Mouse (Mus musculus) midbrain, embryonic 15.5 days (tissue): Measurements from ENCODE around the gene Inpp5e. TPM values are rescaled to one million over a fixed set of nuclear protein-coding genes. Genes with fewer than 3 reads are reported as not detected.
A peak's percentile ranks its signal among the peaks of the same experiment; 100 is the strongest.

Source experiments
- ATAC-seq: fragments of 200-750 bp; cut with Nextera tagmentation; replicated peaks from 2 replicates; pipeline ENCODE4 v1.8.0; 2017; ENCODE audit warnings: moderate TSS enrichment
- H3K27ac ChIP-seq: fragments of 300-500 bp; sonication (generic); 2 replicates; pipeline ENCODE4 v1.5.1; 2015; ENCODE audit warnings: mild to moderate bottlenecking, inconsistent platforms
- H3K27me3 ChIP-seq: fragments of 300-500 bp; sonication (generic); replicated peaks from 2 replicates; pipeline ENCODE4 v1.6.1; 2015; ENCODE audit warnings: inconsistent platforms
- H3K36me3 ChIP-seq: fragments of 300-500 bp; sonication (generic); replicated peaks from 2 replicates; pipeline ENCODE4 v1.6.1; 2015; ENCODE audit warnings: inconsistent platforms
- H3K4me1 ChIP-seq: fragments of 300-500 bp; sonication (generic); 2 replicates; pipeline ENCODE4 v1.6.1; 2015; ENCODE audit warnings: inconsistent platforms
- H3K4me2 ChIP-seq: fragments of 300-500 bp; sonication (generic); 2 replicates; pipeline ENCODE4 v1.6.1; 2015; ENCODE audit warnings: inconsistent platforms, mild to moderate bottlenecking, moderate library complexity
- H3K4me3 ChIP-seq: fragments of 300-500 bp; sonication (generic); 2 replicates; pipeline ENCODE4 v1.5.1; 2015; ENCODE audit warnings: mild to moderate bottlenecking, inconsistent platforms
- H3K9ac ChIP-seq: fragments of 300-500 bp; sonication (generic); 2 replicates; pipeline ENCODE4 v1.6.1; 2015; ENCODE audit warnings: mild to moderate bottlenecking, inconsistent platforms
- H3K9me3 ChIP-seq: fragments of 300-500 bp; sonication (generic); 2 replicates; pipeline ENCODE4 v1.6.1; 2016; ENCODE audit warnings: inconsistent platforms
- WGBS: fragments of 180-500 bp; shearing (Covaris S2); methylation state at CpG from one replicate; pipeline ENCODE4 v1.1.7; 2015; ENCODE audit warnings: mixed read lengths; 5-methylcytosine and 5-hydroxymethylcytosine counted together
- polyA plus RNA-seq: library from polyadenylated mRNA; unstranded; fragments of >200 nt; fragmentation: Nextera tagmentation; extraction: Ambion mirVana; gene quantifications from 2 replicates; pipeline ENCODE4 v1.2.1, GENCODE M21; 2015

The Inpp5e gene
- polyA plus RNA-seq, 1 experiment from 2014 or later = 28.6 TPM

GRCm38 (mm10) chr2:26356678-26357077 lies 52.3 kb downstream of the Inpp5e start:
- H3K4me3 ChIP-seq = no peak overlapping the region
- no peak overlapping the region for H3K4me2 ChIP-seq
- WGBS = 77% methylated on average over 7 of the region's 7 CpGs
- ATAC-seq = no peak
- no peaks in the 10 kb centered on the region for H3K36me3 ChIP-seq
- no peak overlapping the region for H3K27ac ChIP-seq
- H3K9me3 ChIP-seq = no peaks in the 10 kb centered on the region
- peaks cover 16% of the 10 kb centered on the region for H3K4me1 ChIP-seq
- no peak overlapping the region for H3K9ac ChIP-seq
- no peaks in the 10 kb centered on the region for H3K27me3 ChIP-seq

GRCm38 (mm10) chr2:26356231-26356630 lies 52.8 kb downstream of the Inpp5e start:
- no peak overlapping the region for H3K4me2 ChIP-seq
- H3K27ac ChIP-seq = no peak overlapping the region
- no peak overlapping the region for H3K9ac ChIP-seq
- 89% methylated on average over 4 of the region's 4 CpGs for WGBS
- H3K9me3 ChIP-seq = no peaks in the 10 kb centered on the region
- H3K27me3 ChIP-seq = no peaks in the 10 kb centered on the region
- no peak for ATAC-seq
- no peak overlapping the region for H3K4me3 ChIP-seq
- peaks cover 19% of the 10 kb centered on the region for H3K4me1 ChIP-seq
- no peaks in the 10 kb centered on the region for H3K36me3 ChIP-seq

- Histone ChIP-seq H3K27ac (no peak overlapping the region), H3K4me3 (no peak overlapping the region), H3K9me3 (no peaks in the 10 kb centered on the region), H3K9ac (no peak overlapping the region), H3K36me3 (no peaks in the 10 kb centered on the region), H3K4me2 (no peak overlapping the region), H3K27me3 (no peaks in the 10 kb centered on the region), H3K4me1 (peaks cover 28% of the 10 kb centered on the region)
- 95% methylated on average over 4 of the region's 4 CpGs for WGBS
- no peak for ATAC-seq
These were observed 54.6 kb downstream of the Inpp5e start for GRCm38 (mm10) chr2:26354401-26354800.

DNA sequence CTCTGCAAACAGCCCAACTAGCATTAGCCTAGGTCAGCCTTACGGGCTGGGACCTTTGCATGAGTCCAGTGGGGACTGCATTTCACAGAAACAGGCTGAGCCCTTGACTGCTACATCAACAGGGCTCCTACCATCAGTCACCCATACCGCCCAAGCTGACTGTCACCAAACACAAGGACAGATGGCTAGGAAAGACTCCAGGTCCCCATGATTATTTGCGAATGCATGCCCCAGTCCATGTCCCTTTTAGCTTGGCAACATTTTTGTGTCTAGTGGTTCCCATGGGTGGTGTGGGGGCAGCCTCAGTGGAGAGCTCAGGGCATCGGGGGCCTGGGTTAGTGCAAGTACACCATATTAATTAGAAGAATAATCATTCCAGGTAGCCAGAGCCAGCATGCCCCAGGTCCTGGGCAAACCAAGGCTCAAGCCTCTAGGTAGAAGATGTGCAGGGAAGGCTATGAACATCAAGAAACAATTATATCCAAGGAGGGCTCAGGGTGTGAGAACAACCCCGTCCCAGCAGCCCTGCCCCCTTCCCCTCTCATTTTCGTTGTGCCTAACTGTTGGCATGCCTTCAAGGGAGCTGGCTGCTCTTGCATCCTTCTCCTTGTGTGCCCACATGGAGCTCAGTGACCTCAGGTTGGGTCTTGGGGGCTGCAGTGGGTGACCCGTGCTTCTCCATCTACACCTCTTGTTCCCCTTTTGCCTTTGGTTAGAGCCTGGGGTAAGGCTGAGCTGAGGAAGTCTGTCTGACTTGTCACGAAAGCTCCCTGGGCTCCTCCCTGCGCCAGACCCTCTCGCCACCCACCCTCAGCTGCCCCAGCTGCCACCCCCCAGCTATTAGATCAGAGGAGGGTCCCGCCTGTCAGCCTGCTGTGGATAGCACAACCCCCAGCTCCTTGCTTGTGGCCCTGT lies 55.7 kb downstream of the Inpp5e start:
- no peak overlapping the region for H3K27ac ChIP-seq
- WGBS = 90% methylated on average over 11 of the region's 11 CpGs

GRCm38 (mm10) chr2:26352291-26352910 lies 56.6 kb downstream of the Inpp5e start:
- peaks cover 5% of the 10 kb centered on the region; the same call in 1 of the 2 replicates for H3K36me3 ChIP-seq
- H3K27me3 ChIP-seq = no peaks in the 10 kb centered on the region
- no peaks in the 10 kb centered on the region for H3K9me3 ChIP-seq
- peak overlapping the region; percentile 99 for H3K9ac ChIP-seq
- H3K4me1 ChIP-seq = peaks cover 28% of the 10 kb centered on the region
- H3K4me2 ChIP-seq = peak overlapping the region; percentile 91
- 2% methylated on average over 36 of the region's 36 CpGs for WGBS
- peak; percentile 46 for ATAC-seq
- peak overlapping the region; percentile 92 for H3K27ac ChIP-seq
- H3K4me3 ChIP-seq = peak overlapping the region; percentile 91

More for the DNA sequence above, 55.7 kb downstream of the Inpp5e start:
- H3K9me3 ChIP-seq = no peaks in the 10 kb centered on the region
- peak overlapping the region; percentile 91 for H3K4me2 ChIP-seq
- H3K36me3 ChIP-seq = peaks cover 5% of the 10 kb centered on the region; the same call in 1 of the 2 replicates
- peaks cover 28% of the 10 kb centered on the region for H3K4me1 ChIP-seq
- no peaks in the 10 kb centered on the region for H3K27me3 ChIP-seq
- H3K9ac ChIP-seq = peak overlapping the region; percentile 99
- no peak for ATAC-seq
- peak overlapping the region; percentile 91 for H3K4me3 ChIP-seq

GRCm38 (mm10) chr2:26351358-26352290 lies 57.4 kb downstream of the Inpp5e start, which contains the start of gene Dnlz:
TSS of gene Dnlz (minus strand) at chr2:26352110.
- Histone ChIP-seq H3K4me3 (peak within 1 kb of the TSS; percentile 91), H3K9ac (peak within 1 kb of the TSS; percentile 99), H3K36me3 (peaks cover 11% of the 10 kb centered on the region), H3K9me3 (no peaks in the 10 kb centered on the region), H3K27me3 (no peaks in the 10 kb centered on the region), H3K27ac (peak within 1 kb of the TSS; percentile 92), H3K4me2 (peak within 1 kb of the TSS; percentile 91), H3K4me1 (peaks cover 28% of the 10 kb centered on the region)
- whole genome bisulfite sequencing = 3% methylated on average over 62 of the region's 62 CpGs
- peak; percentile 88 for ATAC-seq

DNA sequence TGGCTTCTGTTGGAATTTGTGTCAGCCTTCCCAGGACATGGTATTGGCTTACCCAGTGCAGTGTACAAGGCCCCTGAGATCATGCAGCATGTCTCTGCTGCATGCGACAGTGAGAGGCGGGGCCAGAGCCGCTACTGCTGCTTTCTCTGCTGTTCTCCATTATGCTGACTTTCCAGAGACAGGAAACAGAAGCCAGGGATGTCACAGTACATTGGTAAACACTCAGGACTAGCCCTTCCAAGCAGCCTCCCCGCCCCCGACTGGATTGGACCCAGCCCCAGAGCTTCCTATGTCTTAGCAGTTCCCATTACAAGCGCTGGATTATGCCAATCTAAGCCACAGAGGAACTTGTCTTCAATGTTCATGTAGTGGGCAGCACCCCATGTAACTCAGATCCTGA lies 60.8 kb downstream of the Inpp5e start:
- peaks cover 29% of the 10 kb centered on the region for H3K36me3 ChIP-seq
- H3K27ac ChIP-seq = no peak overlapping the region

More for the DNA sequence above, 60.8 kb downstream of the Inpp5e start:
- peaks cover 21% of the 10 kb centered on the region for H3K4me1 ChIP-seq
- ATAC-seq = no peak
- no peaks in the 10 kb centered on the region for H3K9me3 ChIP-seq
- 72% methylated on average over 6 of the region's 6 CpGs for WGBS
- H3K4me2 ChIP-seq = no peak overlapping the region
- H3K4me3 ChIP-seq = no peak overlapping the region
- H3K9ac ChIP-seq = no peak overlapping the region
- no peaks in the 10 kb centered on the region for H3K27me3 ChIP-seq

Other genes with a start within 250 kb of the Inpp5e start
- 0.13 TPM in 1 of 2 replicates, not detected in the other for gene Lhx3, start 200.9 kb downstream of the Inpp5e start, polyA plus RNA-seq
- gene Qsox2, start 171.7 kb downstream of the Inpp5e start, polyA plus RNA-seq = 16.8 and 18.1 TPM in 2 replicates
- gene Ccdc187, start 114.6 kb downstream of the Inpp5e start, polyA plus RNA-seq = 0.18 and 0.25 TPM in 2 replicates
- 211 and 216 TPM in 2 replicates for gene Gpsm1, start 93.7 kb downstream of the Inpp5e start, polyA plus RNA-seq
- gene Dnlz, start 57.1 kb downstream of the Inpp5e start, polyA plus RNA-seq = 27.6 and 29.8 TPM in 2 replicates
- gene Card9, start 48.3 kb downstream of the Inpp5e start, polyA plus RNA-seq = 1.6 and 2.9 TPM in 2 replicates
- 33.0 and 40.0 TPM in 2 replicates for gene Snapc4, start 28.6 kb downstream of the Inpp5e start, polyA plus RNA-seq
- gene Entr1, start 19.9 kb downstream of the Inpp5e start, polyA plus RNA-seq = 175 and 181 TPM in 2 replicates
- 92.1 and 97.6 TPM in 2 replicates for gene Pmpca, start 19.9 kb downstream of the Inpp5e start, polyA plus RNA-seq
- 21.3 and 21.5 TPM in 2 replicates for gene Sec16a, start 36.0 kb upstream of the Inpp5e start, polyA plus RNA-seq
- gene Notch1, start 107.5 kb upstream of the Inpp5e start, polyA plus RNA-seq = 15.6 and 17.6 TPM in 2 replicates
- 71.8 and 75.7 TPM in 2 replicates for gene Egfl7, start 170.8 kb upstream of the Inpp5e start, polyA plus RNA-seq
- gene Gm20532, start 177.4 kb upstream of the Inpp5e start, polyA plus RNA-seq = not detected in 2 replicates
- 4.6 and 6.7 TPM in 2 replicates for gene Agpat2, start 195.2 kb upstream of the Inpp5e start, polyA plus RNA-seq
- 164 and 168 TPM in 2 replicates for gene Fam69b, start 219.3 kb upstream of the Inpp5e start, polyA plus RNA-seq